Mouse (Mus musculus) liver, embryonic 12.5 days (tissue): ENCODE measurements around the gene Ints3. TPM values are rescaled to one million over a fixed set of nuclear protein-coding genes. Genes with fewer than 3 reads are reported as not detected.

Source experiments
- polyA plus RNA-seq: library from polyadenylated mRNA; unstranded; fragments of >200 nt; fragmentation: Nextera tagmentation; extraction: Ambion mirVana; gene quantifications from 2 replicates; pipeline ENCODE4 v1.2.1, GENCODE M21; 2016

Gene Ints3
- polyA plus RNA-seq, 1 experiment from 2014 or later: 20.8 TPM

Other genes starting within 250 kb of the Ints3 start
- gene Rps27, start 220.0 kb downstream of the Ints3 start, polyA plus RNA-seq: 777 and 835 TPM in 2 replicates
- gene Rab13, start 219.9 kb downstream of the Ints3 start, polyA plus RNA-seq: 8.3 and 8.6 TPM in 2 replicates
- gene Jtb, start 202.0 kb downstream of the Ints3 start, polyA plus RNA-seq: 64.9 and 66.4 TPM in 2 replicates
- gene Creb3l4, start 190.1 kb downstream of the Ints3 start, polyA plus RNA-seq: 0.56 and 0.66 TPM in 2 replicates
- 30.7 and 33.1 TPM in 2 replicates for gene Slc39a1, start 185.4 kb downstream of the Ints3 start, polyA plus RNA-seq
- 8.2 and 9.4 TPM in 2 replicates for gene Crtc2, start 179.5 kb downstream of the Ints3 start, polyA plus RNA-seq
- gene Dennd4b, start 168.4 kb downstream of the Ints3 start, polyA plus RNA-seq: 3.0 and 3.4 TPM in 2 replicates
- gene Gatad2b, start 140.4 kb downstream of the Ints3 start, polyA plus RNA-seq: 5.1 and 6.0 TPM in 2 replicates
- 3.7 and 4.1 TPM in 2 replicates for gene Slc27a3, start 43.7 kb downstream of the Ints3 start, polyA plus RNA-seq
- gene Npr1, start 32.2 kb upstream of the Ints3 start, polyA plus RNA-seq: 5.1 and 5.3 TPM in 2 replicates
- 100 and 103 TPM in 2 replicates for gene Ilf2, start 42.5 kb upstream of the Ints3 start, polyA plus RNA-seq
- 24.2 and 27.0 TPM in 2 replicates for gene Snapin, start 57.4 kb upstream of the Ints3 start, polyA plus RNA-seq
- gene Chtop, start 75.9 kb upstream of the Ints3 start, polyA plus RNA-seq: 85.7 and 88.1 TPM in 2 replicates
- 13.2 and 15.0 TPM in 2 replicates for gene S100a1, start 80.8 kb upstream of the Ints3 start, polyA plus RNA-seq
- gene S100a13, start 80.8 kb upstream of the Ints3 start, polyA plus RNA-seq: 18.4 and 20.4 TPM in 2 replicates
- not detected in 2 replicates for gene S100a14, start 93.2 kb upstream of the Ints3 start, polyA plus RNA-seq
- gene S100a16, start 103.6 kb upstream of the Ints3 start, polyA plus RNA-seq: 32.8 TPM in 2 replicates
- 0.04 TPM in 1 of 2 replicates, not detected in the other for gene S100a3, start 127.0 kb upstream of the Ints3 start, polyA plus RNA-seq
- gene S100a2, start 156.6 kb upstream of the Ints3 start, polyA plus RNA-seq: not detected in 2 replicates
- gene Gm42674, start 168.3 kb upstream of the Ints3 start, polyA plus RNA-seq: not detected in 2 replicates
- gene S100a4, start 170.1 kb upstream of the Ints3 start, polyA plus RNA-seq: 0.55 and 0.69 TPM in 2 replicates
- not detected in 2 replicates for gene S100a5, start 174.9 kb upstream of the Ints3 start, polyA plus RNA-seq
- gene S100a6, start 179.3 kb upstream of the Ints3 start, polyA plus RNA-seq: 5.7 and 6.8 TPM in 2 replicates
- gene S100a7a, start 220.4 kb upstream of the Ints3 start, polyA plus RNA-seq: not detected in 2 replicates
- 209 and 244 TPM in 2 replicates for gene S100a8, start 235.4 kb upstream of the Ints3 start, polyA plus RNA-seq